Mouse (Mus musculus) bone marrow macrophage, adult 2 months (primary cell): ENCODE measurements around the gene Kcnh1.

Source experiments
- CTCF ChIP-seq: IDR thresholded peaks from 2 replicates; pipeline ENCODE4 v1.5.1; 2012; ENCODE audit warnings: low read depth, mild to moderate bottlenecking, low read length, moderate library complexity
- POLR2A ChIP-seq: IDR thresholded peaks from 2 replicates; pipeline ENCODE4 v1.6.1; 2012; ENCODE audit warnings: mild to moderate bottlenecking, low read depth, low read length, borderline replicate concordance

GRCm38 (mm10) chr1:192313571-192313972 is 123.0 kb downstream of the Kcnh1 start:
- TF ChIP-seq CTCF (no peak), POLR2A (no peak)
